In genomic region chr9:122572836-122573267, GRCm38 (mm10) we compare ENCODE assay signal across 7 mouse cellular contexts.
DNase-seq lines count a peak whose midpoint lies in the region; ATAC-seq lines count a peak whose summit lies in the region.

No protein-coding gene starts in this region.

- H3K4me1 ChIP-seq in lung, embryonic 15.5 days = peaks cover 34% of the 10 kb centered on the region
- peaks cover 10% of the 10 kb centered on the region for H3K4me1 ChIP-seq in forebrain, embryonic 14.5 days (ENCODE audit: control insufficient read depth, insufficient read depth, low read length)
- peaks cover 37% of the 10 kb centered on the region for H3K4me1 ChIP-seq in limb, embryonic 15.5 days
- peaks cover 14% of the 10 kb centered on the region; the same call in 1 of the 2 replicates for H3K4me1 ChIP-seq in stomach, embryonic 14.5 days (ENCODE audit: control insufficient read depth, insufficient read depth, low read length)

- DNase-seq in lung, postnatal 25 days (ENCODE audit: low spot score) = no peak
- no peak for DNase-seq in forebrain, embryonic 14.5 days (ENCODE audit: low spot score)
- DNase-seq in thymus, postnatal 14 days = no peak
- DNase-seq in Muller cell, postnatal 12 days (ENCODE audit: inconsistent ontology term) = no peak

- under 1% methylated on average over 13 of the region's 13 CpGs for WGBS in lung, embryonic 15.5 days
- 2% methylated on average over 13 of the region's 13 CpGs for WGBS in forebrain, embryonic 14.5 days
- WGBS in limb, embryonic 15.5 days = under 1% methylated on average over 13 of the region's 13 CpGs
- under 1% methylated on average over 13 of the region's 13 CpGs for whole genome bisulfite sequencing in stomach, embryonic 14.5 days

- peaks cover 94% of the 10 kb centered on the region for H3K27me3 ChIP-seq in lung, embryonic 15.5 days
- peaks cover 54% of the 10 kb centered on the region for H3K27me3 ChIP-seq in forebrain, embryonic 14.5 days (replicated peaks; ENCODE audit: control insufficient read depth, insufficient read depth, low read length)
- peaks cover 93% of the 10 kb centered on the region for H3K27me3 ChIP-seq in limb, embryonic 15.5 days
- peaks cover 37% of the 10 kb centered on the region for H3K27me3 ChIP-seq in stomach, embryonic 14.5 days (ENCODE audit: control insufficient read depth, insufficient read depth, low read length)

- no peak for ATAC-seq in lung, embryonic 15.5 days (ENCODE audit: borderline replicate concordance, extremely low read depth, low FRiP score, low TSS enrichment)
- no peak for ATAC-seq in forebrain, embryonic 14.5 days
- no peak for ATAC-seq in limb, embryonic 15.5 days (ENCODE audit: insufficient number of reproducible peaks, low FRiP score, low TSS enrichment, low read depth)
- ATAC-seq in stomach, embryonic 14.5 days (ENCODE audit: insufficient number of reproducible peaks, insufficient read depth, low FRiP score, low read depth) = no peak

- H3K9ac ChIP-seq in lung, embryonic 15.5 days = no peak overlapping the region; the same call in 1 of the 2 replicates
- peak overlapping the region; percentile 70 for H3K9ac ChIP-seq in forebrain, embryonic 14.5 days (ENCODE audit: low read length)
- 0 out of 2 replicates have a peak overlapping the region, but pooled peaks have one; percentile 17 for H3K9ac ChIP-seq in limb, embryonic 15.5 days
- H3K9ac ChIP-seq in stomach, embryonic 14.5 days (replicated peaks; ENCODE audit: low read depth, low read length) = no peak overlapping the region

- no peaks in the 10 kb centered on the region for H3K36me3 ChIP-seq in lung, embryonic 15.5 days
- no peaks in the 10 kb centered on the region for H3K36me3 ChIP-seq in forebrain, embryonic 14.5 days (ENCODE audit: control insufficient read depth, insufficient read depth, low read length)
- no peaks in the 10 kb centered on the region for H3K36me3 ChIP-seq in limb, embryonic 15.5 days
- no peaks in the 10 kb centered on the region for H3K36me3 ChIP-seq in stomach, embryonic 14.5 days (ENCODE audit: control insufficient read depth, insufficient read depth, low read length)

- no peaks in the 10 kb centered on the region for H3K9me3 ChIP-seq in lung, embryonic 15.5 days
- no peaks in the 10 kb centered on the region for H3K9me3 ChIP-seq in forebrain, embryonic 14.5 days (replicated peaks; ENCODE audit: control insufficient read depth, low read length)
- no peaks in the 10 kb centered on the region for H3K9me3 ChIP-seq in limb, embryonic 15.5 days
- no peaks in the 10 kb centered on the region for H3K9me3 ChIP-seq in stomach, embryonic 14.5 days (ENCODE audit: control insufficient read depth, low read depth, low read length)

- H3K27ac ChIP-seq in lung, embryonic 15.5 days = no peak overlapping the region
- H3K27ac ChIP-seq in forebrain, embryonic 14.5 days (ENCODE audit: low read depth, low read length) = no peak overlapping the region
- H3K27ac ChIP-seq in limb, embryonic 15.5 days = no peak overlapping the region
- H3K27ac ChIP-seq in stomach, embryonic 14.5 days (ENCODE audit: low read length) = no peak overlapping the region

- peak overlapping the region; percentile 90 for H3K4me2 ChIP-seq in lung, embryonic 15.5 days
- peak overlapping the region; percentile 81 for H3K4me2 ChIP-seq in forebrain, embryonic 14.5 days (ENCODE audit: low read length)
- H3K4me2 ChIP-seq in limb, embryonic 15.5 days = peak overlapping the region; percentile 98
- peak overlapping the region; percentile 88 for H3K4me2 ChIP-seq in stomach, embryonic 14.5 days (replicated peaks; ENCODE audit: low read depth, low read length)

- H3K4me3 ChIP-seq in lung, embryonic 15.5 days = peak overlapping the region; percentile 53
- H3K4me3 ChIP-seq in forebrain, embryonic 14.5 days (ENCODE audit: low read depth, low read length) = peak overlapping the region; percentile 49
- H3K4me3 ChIP-seq in limb, embryonic 15.5 days = peak overlapping the region; percentile 49
- peak overlapping the region; percentile 44 for H3K4me3 ChIP-seq in stomach, embryonic 14.5 days (ENCODE audit: low read depth, low read length)

Comparison
In these comparisons a context has a peak if more than half of its experiments do, and no peak if none do; other contexts are left out.
1. H3K9ac ChIP-seq: peak in forebrain, embryonic 14.5 days (single experiment) and limb, embryonic 15.5 days (single experiment); none in lung, embryonic 15.5 days (single experiment) and stomach, embryonic 14.5 days (single experiment).
2. Peak in every context shown above with its lines, with median percentiles within 50 percentile points of each other: H3K4me2 ChIP-seq and H3K4me3 ChIP-seq.